Mouse (Mus musculus) G1E (cell line): Measurements from ENCODE around the gene Trip6.

Source experiments
- CTCF ChIP-seq: IDR thresholded peaks from 2 replicates; pipeline ENCODE4 v1.5.1; 2012; ENCODE audit warnings: low read depth, low read length, inconsistent platforms, mixed read lengths
- GATA1 ChIP-seq: IDR thresholded peaks from 2 replicates; pipeline ENCODE4 v1.6.1; 2012; ENCODE audit warnings: borderline replicate concordance, low read length, inconsistent platforms, mixed read lengths

DNA sequence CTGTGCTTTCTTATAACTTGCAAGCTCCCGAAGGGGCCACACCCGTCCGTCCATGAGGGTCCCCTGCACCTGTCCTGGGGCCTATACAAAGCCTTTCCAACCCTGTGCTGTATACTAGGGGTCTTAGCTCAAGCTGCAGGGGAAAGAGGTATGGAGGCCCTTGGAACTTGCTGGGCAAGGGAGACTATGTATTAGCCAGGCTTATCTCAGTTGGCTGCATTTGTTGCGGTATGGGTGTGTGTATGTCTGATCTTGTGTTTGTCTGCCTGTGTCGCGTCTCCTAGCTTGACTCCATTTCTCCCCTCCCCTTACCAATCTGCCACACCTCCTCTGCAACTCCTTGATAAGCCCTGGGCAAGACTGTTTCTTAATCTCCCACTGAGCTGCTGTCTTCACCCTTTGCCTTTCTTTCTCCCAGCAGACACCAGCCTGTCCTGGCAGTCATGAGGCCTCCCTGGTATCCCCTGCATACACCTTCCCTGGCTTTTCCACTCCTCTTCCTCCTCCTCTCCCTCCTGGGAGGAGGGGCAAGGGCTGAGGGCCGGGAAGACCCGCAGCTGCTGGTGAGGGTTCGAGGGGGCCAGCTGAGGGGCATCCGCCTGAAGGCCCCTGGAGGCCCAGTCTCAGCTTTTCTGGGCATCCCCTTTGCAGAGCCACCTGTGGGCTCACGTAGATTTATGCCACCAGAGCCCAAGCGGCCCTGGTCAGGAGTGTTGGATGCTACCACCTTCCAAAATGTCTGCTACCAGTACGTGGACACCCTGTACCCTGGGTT is 24.4 kb downstream of the Trip6 start:
- TF ChIP-seq CTCF (no peak), GATA1 (no peak)
